Mouse (Mus musculus) midbrain, embryonic 15.5 days (tissue): ENCODE measurements at regions not wholly inside any gene's neighbourhood (a gene's known extent, or its start where the extent isn't known, plus 50 kb on each side); places are given as distances from the start of the nearest gene placed in this dataset.

Source experiments
- ATAC-seq: fragments of 200-750 bp; cut with Nextera tagmentation; replicated peaks from 2 replicates; pipeline ENCODE4 v1.8.0; 2017; ENCODE audit warnings: moderate TSS enrichment
- H3K27ac ChIP-seq: fragments of 300-500 bp; sonication (generic); 2 replicates; pipeline ENCODE4 v1.5.1; 2015; ENCODE audit warnings: mild to moderate bottlenecking, inconsistent platforms
- H3K27me3 ChIP-seq: fragments of 300-500 bp; sonication (generic); replicated peaks from 2 replicates; pipeline ENCODE4 v1.6.1; 2015; ENCODE audit warnings: inconsistent platforms
- H3K36me3 ChIP-seq: fragments of 300-500 bp; sonication (generic); replicated peaks from 2 replicates; pipeline ENCODE4 v1.6.1; 2015; ENCODE audit warnings: inconsistent platforms
- H3K4me1 ChIP-seq: fragments of 300-500 bp; sonication (generic); 2 replicates; pipeline ENCODE4 v1.6.1; 2015; ENCODE audit warnings: inconsistent platforms
- H3K4me2 ChIP-seq: fragments of 300-500 bp; sonication (generic); 2 replicates; pipeline ENCODE4 v1.6.1; 2015; ENCODE audit warnings: inconsistent platforms, mild to moderate bottlenecking, moderate library complexity
- H3K4me3 ChIP-seq: fragments of 300-500 bp; sonication (generic); 2 replicates; pipeline ENCODE4 v1.5.1; 2015; ENCODE audit warnings: mild to moderate bottlenecking, inconsistent platforms
- H3K9ac ChIP-seq: fragments of 300-500 bp; sonication (generic); 2 replicates; pipeline ENCODE4 v1.6.1; 2015; ENCODE audit warnings: mild to moderate bottlenecking, inconsistent platforms
- H3K9me3 ChIP-seq: fragments of 300-500 bp; sonication (generic); 2 replicates; pipeline ENCODE4 v1.6.1; 2016; ENCODE audit warnings: inconsistent platforms
- WGBS: fragments of 180-500 bp; shearing (Covaris S2); methylation state at CpG from one replicate; pipeline ENCODE4 v1.1.7; 2015; ENCODE audit warnings: mixed read lengths; 5-methylcytosine and 5-hydroxymethylcytosine counted together

DNA sequence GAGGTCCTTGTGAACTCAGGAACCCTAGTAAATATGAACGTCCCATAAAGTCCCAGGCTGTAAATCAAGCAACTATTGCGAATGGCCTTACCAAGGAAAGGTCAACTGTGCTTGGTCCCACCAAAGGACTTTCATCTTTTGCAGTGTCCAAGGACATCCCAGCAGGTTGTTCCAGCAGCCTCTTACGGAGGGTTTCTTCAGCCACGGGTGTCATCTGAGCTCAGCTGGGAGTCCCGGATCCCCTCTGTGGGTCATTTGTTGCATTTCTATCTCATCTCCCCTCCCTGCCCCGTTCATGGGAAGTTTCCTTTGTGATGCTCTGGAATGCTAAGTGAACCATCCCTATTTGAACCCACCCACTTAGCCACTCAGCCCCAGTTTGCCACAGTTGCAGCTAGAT, 184.3 kb downstream of the Snx10 start:
- ATAC-seq, result peak; percentile 39; the same call in 1 of the 2 replicates
- H3K27ac ChIP-seq, result peak overlapping the region; percentile 59
- 29% methylated on average over 6 of the region's 6 CpGs for WGBS

GRCm38 (mm10) chr6:51708668-51709339, 185.1 kb downstream of the Snx10 start:
- Histone ChIP-seq H3K4me3 (no peak overlapping the region), H3K27me3 (no peaks in the 10 kb centered on the region), H3K4me1 (peaks cover 21% of the 10 kb centered on the region), H3K36me3 (no peaks in the 10 kb centered on the region), H3K4me2 (no peak overlapping the region), H3K27ac (peak overlapping the region; percentile 59), H3K9ac (no peak overlapping the region), H3K9me3 (no peaks in the 10 kb centered on the region)
- peak; percentile 69; the same call in 1 of the 2 replicates for ATAC-seq
- WGBS, result 38% methylated on average over 9 of the region's 9 CpGs

More for the DNA sequence above, 184.3 kb downstream of the Snx10 start:
- Histone ChIP-seq H3K27me3 (no peaks in the 10 kb centered on the region), H3K9me3 (no peaks in the 10 kb centered on the region), H3K4me2 (no peak overlapping the region), H3K36me3 (no peaks in the 10 kb centered on the region), H3K4me3 (no peak overlapping the region), H3K9ac (no peak overlapping the region), H3K4me1 (peaks cover 21% of the 10 kb centered on the region)

GRCm38 (mm10) chr6:51709340-51710067, 185.8 kb downstream of the Snx10 start:
- WGBS, result 46% methylated on average over 11 of the region's 11 CpGs
- Histone ChIP-seq H3K36me3 (no peaks in the 10 kb centered on the region), H3K9me3 (no peaks in the 10 kb centered on the region), H3K4me1 (peaks cover 21% of the 10 kb centered on the region), H3K4me2 (no peak overlapping the region), H3K27me3 (no peaks in the 10 kb centered on the region), H3K27ac (peak overlapping the region; percentile 59), H3K9ac (no peak overlapping the region), H3K4me3 (no peak overlapping the region)
- ATAC-seq, result 0 out of 2 replicates have a peak, but pooled peaks have one; percentile 33

DNA sequence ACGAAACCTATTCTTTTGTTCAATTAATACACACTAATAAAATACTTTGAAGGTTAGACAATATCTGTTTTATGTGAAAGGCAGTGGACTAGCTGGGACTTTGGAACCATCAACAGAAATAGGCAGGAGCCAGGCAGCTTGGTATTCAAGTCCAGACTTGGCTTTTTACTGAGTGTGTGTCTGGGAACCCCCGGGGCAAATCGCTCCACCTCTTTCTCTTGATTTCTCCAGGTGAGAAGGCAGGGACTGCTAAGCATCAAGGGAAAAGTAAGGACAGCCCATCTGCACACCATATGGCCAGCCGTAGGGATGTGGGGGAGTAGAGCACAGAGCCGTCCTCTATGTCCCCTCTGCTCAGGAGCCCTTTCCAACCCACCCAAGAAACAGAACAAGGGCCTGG, 186.5 kb downstream of the Snx10 start:
- Histone ChIP-seq H3K27ac (peak overlapping the region; percentile 59; the same call in 1 of the 2 replicates), H3K9me3 (no peaks in the 10 kb centered on the region), H3K4me2 (no peak overlapping the region), H3K9ac (no peak overlapping the region), H3K4me3 (no peak overlapping the region), H3K4me1 (peaks cover 21% of the 10 kb centered on the region), H3K36me3 (no peaks in the 10 kb centered on the region), H3K27me3 (no peaks in the 10 kb centered on the region)
- 78% methylated on average over 5 of the region's 5 CpGs for whole genome bisulfite sequencing
- no peak for ATAC-seq

DNA sequence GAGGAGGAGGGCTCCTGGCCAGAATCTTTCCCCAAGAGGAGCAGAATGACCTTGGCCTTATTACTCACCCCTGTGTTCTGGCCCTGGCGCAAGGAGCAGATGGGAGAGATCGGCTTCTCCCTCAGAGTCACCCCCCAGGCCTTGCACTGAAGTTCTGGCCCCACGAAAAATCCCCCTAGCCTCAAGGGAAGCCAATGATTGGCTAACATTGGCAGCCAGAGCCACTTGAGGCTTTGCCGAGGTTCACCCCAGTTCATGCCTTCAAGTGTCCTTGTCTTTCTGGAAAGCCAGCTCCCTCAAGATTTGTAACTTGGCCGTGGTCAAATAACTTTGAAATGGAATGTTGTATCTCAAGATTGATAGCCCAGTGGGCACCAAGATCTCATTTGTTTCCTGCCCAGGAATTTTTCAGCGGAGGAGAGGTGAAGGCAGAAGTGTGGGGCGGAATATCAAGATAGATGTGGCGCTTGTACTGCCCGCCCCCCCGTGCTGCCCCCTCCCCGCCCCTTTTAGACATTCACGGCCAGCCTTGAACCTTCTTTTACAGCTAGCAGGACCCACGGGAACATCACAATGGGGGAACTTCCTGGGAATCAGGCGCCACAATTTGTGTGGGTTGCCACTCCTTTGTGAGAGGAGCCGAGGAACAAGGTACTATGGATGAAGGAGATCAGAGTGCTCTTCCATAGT, 187.4 kb downstream of the Snx10 start:
- H3K27ac ChIP-seq, result no peak overlapping the region
- no peak for ATAC-seq
- H3K9me3 ChIP-seq, result no peaks in the 10 kb centered on the region
- no peaks in the 10 kb centered on the region for H3K36me3 ChIP-seq
- H3K27me3 ChIP-seq, result no peaks in the 10 kb centered on the region
- peaks cover 21% of the 10 kb centered on the region for H3K4me1 ChIP-seq
- 90% methylated on average over 15 of the region's 15 CpGs for WGBS
- no peak overlapping the region for H3K4me3 ChIP-seq
- no peak overlapping the region for H3K9ac ChIP-seq
- no peak overlapping the region for H3K4me2 ChIP-seq

DNA sequence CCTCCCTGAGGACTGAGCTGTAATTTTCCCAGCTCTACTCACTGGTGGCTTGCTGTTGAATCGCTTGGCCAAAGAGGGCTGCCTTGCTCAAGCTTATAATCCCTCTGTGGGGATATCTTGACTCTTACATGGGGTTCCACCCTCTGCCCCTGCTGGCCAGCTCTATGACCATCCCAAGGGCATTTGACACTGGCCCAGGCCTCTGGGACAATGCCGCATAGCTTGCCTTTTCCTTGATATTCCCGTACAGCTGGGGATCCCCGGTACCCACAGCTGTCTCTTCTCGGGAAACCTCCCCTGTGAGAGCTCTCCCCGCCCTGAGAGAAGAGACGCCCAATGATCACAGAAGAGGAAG, 187.9 kb downstream of the Snx10 start:
- no peaks in the 10 kb centered on the region for H3K9me3 ChIP-seq
- no peaks in the 10 kb centered on the region for H3K27me3 ChIP-seq
- peaks cover 21% of the 10 kb centered on the region for H3K4me1 ChIP-seq
- ATAC-seq, result no peak
- no peaks in the 10 kb centered on the region for H3K36me3 ChIP-seq
- H3K4me3 ChIP-seq, result no peak overlapping the region
- no peak overlapping the region for H3K4me2 ChIP-seq
- no peak overlapping the region for H3K9ac ChIP-seq
- 93% methylated on average over 7 of the region's 7 CpGs for WGBS
- no peak overlapping the region for H3K27ac ChIP-seq

- WGBS, result 30% methylated on average over 8 of the region's 8 CpGs
- no peak overlapping the region for H3K4me3 ChIP-seq
- no peak overlapping the region for H3K9ac ChIP-seq
- no peaks in the 10 kb centered on the region for H3K9me3 ChIP-seq
- no peaks in the 10 kb centered on the region for H3K4me1 ChIP-seq
- H3K4me2 ChIP-seq, result no peak overlapping the region
- H3K36me3 ChIP-seq, result no peaks in the 10 kb centered on the region
- no peaks in the 10 kb centered on the region for H3K27me3 ChIP-seq
- no peak overlapping the region for H3K27ac ChIP-seq
- ATAC-seq, result no peak
Measured at GRCm38 (mm10) chr6:51715158-51715840, 191.6 kb downstream of the Snx10 start.

DNA sequence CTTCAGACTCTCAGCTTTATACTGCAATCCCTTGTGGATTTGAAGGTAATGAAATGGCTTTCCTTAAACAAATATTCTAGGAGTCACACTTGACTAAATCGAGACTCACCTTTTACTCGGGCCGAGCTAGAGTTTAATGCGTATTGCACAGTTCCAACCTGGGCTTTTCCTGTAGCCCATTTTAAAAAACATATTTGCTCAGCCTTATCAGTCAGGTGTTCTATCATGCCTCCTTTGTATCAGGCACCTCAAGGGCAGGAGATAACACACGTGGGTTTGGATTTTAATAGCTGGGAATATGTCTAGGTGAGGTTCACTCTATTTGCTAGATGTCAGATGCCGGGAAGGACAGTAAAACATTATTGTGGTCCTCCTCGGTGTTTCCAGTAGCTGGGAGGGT, 193.7 kb downstream of the Snx10 start:
- no peaks in the 10 kb centered on the region for H3K27me3 ChIP-seq
- peak overlapping the region; percentile 11; the same call in 1 of the 2 replicates for H3K27ac ChIP-seq
- H3K4me3 ChIP-seq, result no peak overlapping the region
- H3K9ac ChIP-seq, result no peak overlapping the region
- no peak for ATAC-seq
- 78% methylated on average over 7 of the region's 7 CpGs for WGBS
- H3K9me3 ChIP-seq, result no peaks in the 10 kb centered on the region
- H3K4me2 ChIP-seq, result no peak overlapping the region
- no peaks in the 10 kb centered on the region for H3K4me1 ChIP-seq
- H3K36me3 ChIP-seq, result no peaks in the 10 kb centered on the region

DNA sequence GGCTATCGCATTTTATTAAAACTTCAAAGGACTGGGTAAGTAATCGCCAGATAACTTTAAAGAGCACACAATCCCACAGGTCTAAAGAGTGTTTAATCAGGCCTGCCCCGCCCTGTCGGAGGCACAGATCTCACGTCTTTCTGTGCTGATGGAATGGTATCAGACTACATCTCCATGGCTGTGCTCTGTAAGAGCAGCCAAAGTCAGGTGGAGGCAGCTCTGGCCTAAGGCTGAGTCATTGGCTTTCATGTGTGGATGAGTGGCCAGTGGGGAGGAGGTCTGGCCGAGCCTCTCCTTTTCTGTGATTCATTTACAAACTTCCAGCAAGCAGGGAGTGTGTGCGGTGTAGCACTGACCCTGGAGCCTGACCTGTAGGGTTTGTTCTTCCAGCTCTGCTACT, 197.0 kb downstream of the Snx10 start:
- Histone ChIP-seq H3K4me2 (no peak overlapping the region), H3K27me3 (no peaks in the 10 kb centered on the region), H3K9ac (no peak overlapping the region), H3K9me3 (no peaks in the 10 kb centered on the region), H3K4me3 (no peak overlapping the region), H3K4me1 (no peaks in the 10 kb centered on the region), H3K36me3 (no peaks in the 10 kb centered on the region), H3K27ac (no peak overlapping the region)
- 77% methylated on average over 7 of the region's 7 CpGs for WGBS
- ATAC-seq, result no peak

GRCm38 (mm10) chr6:51723053-51723452, 199.4 kb downstream of the Snx10 start:
- 39% methylated on average over 4 of the region's 4 CpGs for WGBS
- no peaks in the 10 kb centered on the region for H3K4me1 ChIP-seq
- H3K4me2 ChIP-seq, result no peak overlapping the region
- no peak for ATAC-seq
- H3K36me3 ChIP-seq, result no peaks in the 10 kb centered on the region
- H3K9ac ChIP-seq, result no peak overlapping the region
- H3K9me3 ChIP-seq, result no peaks in the 10 kb centered on the region
- no peaks in the 10 kb centered on the region for H3K27me3 ChIP-seq
- H3K4me3 ChIP-seq, result no peak overlapping the region
- H3K27ac ChIP-seq, result no peak overlapping the region

GRCm38 (mm10) chr6:51727191-51727590, 203.5 kb downstream of the Snx10 start:
- Histone ChIP-seq H3K4me1 (peaks cover 12% of the 10 kb centered on the region), H3K4me3 (no peak overlapping the region), H3K27me3 (no peaks in the 10 kb centered on the region), H3K9ac (no peak overlapping the region), H3K9me3 (no peaks in the 10 kb centered on the region), H3K4me2 (no peak overlapping the region), H3K27ac (no peak overlapping the region), H3K36me3 (no peaks in the 10 kb centered on the region)
- WGBS, result 69% methylated on average over 8 of the region's 8 CpGs
- no peak for ATAC-seq
